Mouse (Mus musculus) hindbrain, embryonic 16.5 days (tissue): ENCODE results near the gene Mapk10. TPM values are rescaled to one million over a fixed set of nuclear protein-coding genes. Genes with fewer than 3 reads are reported as not detected.

Source experiments
- ATAC-seq: fragments of 200-750 bp; cut with Nextera tagmentation; 2 replicates; pipeline ENCODE4 v1.8.0; 2017; ENCODE audit warnings: moderate TSS enrichment, moderate library complexity
- H3K27ac ChIP-seq: fragments of 300-500 bp; sonication (generic); 2 replicates; pipeline ENCODE4 v1.5.1; 2014; ENCODE audit warnings: low read depth, mild to moderate bottlenecking, control low read depth, low read length, moderate library complexity
- H3K27me3 ChIP-seq: fragments of 300-500 bp; sonication (generic); replicated peaks from 2 replicates; pipeline ENCODE4 v1.6.1; 2014; ENCODE audit warnings: low read length; ENCODE audit not compliant: control insufficient read depth, insufficient read depth
- H3K36me3 ChIP-seq: fragments of 300-500 bp; sonication (generic); 2 replicates; pipeline ENCODE4 v1.6.1; 2014; ENCODE audit warnings: mild to moderate bottlenecking, low read length, moderate library complexity, mixed read lengths; ENCODE audit not compliant: control insufficient read depth, insufficient read depth
- H3K4me1 ChIP-seq: fragments of 300-500 bp; sonication (generic); 2 replicates; pipeline ENCODE4 v1.6.1; 2014; ENCODE audit warnings: low read depth, low read length; ENCODE audit not compliant: control insufficient read depth, insufficient read depth
- H3K4me2 ChIP-seq: fragments of 300-500 bp; sonication (generic); 2 replicates; pipeline ENCODE4 v1.6.1; 2014; ENCODE audit warnings: mild to moderate bottlenecking, low read length, control low read depth, moderate library complexity
- H3K4me3 ChIP-seq: fragments of 300-500 bp; sonication (generic); 2 replicates; pipeline ENCODE4 v1.5.1; 2014; ENCODE audit warnings: mild to moderate bottlenecking, low read length, control low read depth, moderate library complexity
- H3K9ac ChIP-seq: fragments of 300-500 bp; sonication (generic); 2 replicates; pipeline ENCODE4 v1.6.1; 2014; ENCODE audit warnings: low read depth, mild to moderate bottlenecking, control low read depth, low read length, moderate library complexity
- H3K9me3 ChIP-seq: fragments of 300-500 bp; sonication (generic); 2 replicates; pipeline ENCODE4 v1.6.1; 2014; ENCODE audit warnings: mild to moderate bottlenecking, low read length, moderate library complexity; ENCODE audit not compliant: control insufficient read depth
- WGBS: fragments of 180-500 bp; shearing (Covaris S2); extraction: QIAGEN DNeasy Blood & Tissue Kit; methylation state at CpG from one replicate; pipeline ENCODE4 v1.1.7; 2014; 5-methylcytosine and 5-hydroxymethylcytosine counted together
- polyA plus RNA-seq: library from polyadenylated mRNA; unstranded; fragments of >200 nt; fragmentation: Nextera tagmentation; extraction: Ambion mirVana; gene quantifications from 2 replicates; pipeline ENCODE4 v1.2.1, GENCODE M21; 2015

The Mapk10 gene
- polyA plus RNA-seq, 1 experiment from 2014 or later = 92.4 TPM

DNA sequence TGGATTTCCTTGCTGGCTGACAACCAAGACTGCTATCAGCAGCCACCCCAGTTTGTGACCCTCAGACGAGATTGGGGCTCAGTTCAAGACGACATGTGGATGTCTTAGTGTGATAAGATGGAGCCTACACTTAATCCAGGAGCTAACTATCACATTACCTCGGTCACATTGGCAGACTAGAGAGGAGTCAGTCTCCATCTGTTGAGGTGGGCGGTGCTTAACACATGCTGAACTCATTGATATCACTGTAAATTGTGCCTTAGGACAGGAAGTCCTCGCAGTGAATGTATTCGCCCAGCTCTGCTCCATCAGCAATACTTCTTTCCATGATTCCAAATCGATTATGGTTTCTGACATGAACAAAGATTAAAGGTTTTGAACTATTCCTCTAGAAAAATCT is 193.5 kb downstream of the Mapk10 start:
- no peaks in the 10 kb centered on the region for H3K27me3 ChIP-seq
- no peak overlapping the region for H3K4me2 ChIP-seq
- ATAC-seq = no peak
- no peak overlapping the region for H3K9ac ChIP-seq
- whole genome bisulfite sequencing = 76% methylated on average over 7 of the region's 7 CpGs
- no peaks in the 10 kb centered on the region for H3K36me3 ChIP-seq
- H3K4me3 ChIP-seq = no peak overlapping the region
- H3K27ac ChIP-seq = no peak overlapping the region
- peaks cover 10% of the 10 kb centered on the region for H3K4me1 ChIP-seq
- no peaks in the 10 kb centered on the region for H3K9me3 ChIP-seq

DNA sequence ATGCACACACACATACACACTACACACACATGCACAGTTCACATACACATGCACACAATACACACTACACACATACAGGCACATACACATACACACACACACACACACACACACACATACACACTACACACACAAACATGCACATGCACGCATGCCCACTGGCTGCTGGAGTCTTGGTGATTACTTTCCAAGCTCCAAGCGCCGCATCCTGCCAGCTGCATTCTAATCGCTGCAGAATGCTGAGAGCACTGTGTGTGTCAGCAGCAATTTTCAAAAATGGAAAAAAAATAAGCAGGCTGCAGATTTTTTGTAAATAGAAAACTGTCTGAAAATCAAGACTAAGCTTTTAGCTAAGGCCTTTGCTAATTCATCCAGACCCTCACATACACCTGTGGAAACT is 196.8 kb downstream of the Mapk10 start:
- no peaks in the 10 kb centered on the region for H3K36me3 ChIP-seq
- no peak overlapping the region for H3K9ac ChIP-seq
- peak overlapping the region; percentile 29; the same call in 1 of the 2 replicates for H3K27ac ChIP-seq
- 62% methylated on average over 4 of the region's 4 CpGs for WGBS
- H3K4me2 ChIP-seq = no peak overlapping the region
- ATAC-seq = 0 out of 2 replicates have a peak, but pooled peaks have one; percentile 24
- no peaks in the 10 kb centered on the region for H3K27me3 ChIP-seq
- no peak overlapping the region for H3K4me3 ChIP-seq
- H3K9me3 ChIP-seq = no peaks in the 10 kb centered on the region
- H3K4me1 ChIP-seq = no peaks in the 10 kb centered on the region; the same call in 1 of the 2 replicates

DNA sequence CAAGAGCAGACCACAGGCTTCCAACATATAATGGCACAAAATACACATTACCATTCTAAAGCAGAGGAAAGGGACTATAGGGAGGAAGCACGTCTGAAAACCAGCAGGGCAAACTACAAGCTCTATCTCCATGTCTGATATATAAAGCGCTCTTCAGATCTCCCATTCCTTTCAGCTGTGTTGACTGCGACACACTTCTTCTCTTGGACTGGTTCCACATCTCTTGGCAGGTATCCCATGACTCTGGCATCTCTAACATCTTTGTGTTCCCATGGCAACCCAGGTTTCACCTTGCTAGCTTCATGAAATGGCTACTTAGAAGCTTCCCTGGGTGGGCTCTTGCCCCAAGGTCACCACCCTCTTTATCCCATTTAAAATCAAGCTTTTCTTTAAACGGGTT is 202.2 kb downstream of the Mapk10 start:
- 49% methylated on average over 4 of the region's 4 CpGs for WGBS
- no peaks in the 10 kb centered on the region for H3K36me3 ChIP-seq
- no peak overlapping the region for H3K4me2 ChIP-seq
- H3K27ac ChIP-seq = no peak overlapping the region
- no peak overlapping the region for H3K4me3 ChIP-seq
- no peak overlapping the region for H3K9ac ChIP-seq
- H3K9me3 ChIP-seq = no peaks in the 10 kb centered on the region
- H3K27me3 ChIP-seq = no peaks in the 10 kb centered on the region
- peak; percentile 27; the same call in 1 of the 2 replicates for ATAC-seq
- peaks cover 4% of the 10 kb centered on the region; the same call in 1 of the 2 replicates for H3K4me1 ChIP-seq

DNA sequence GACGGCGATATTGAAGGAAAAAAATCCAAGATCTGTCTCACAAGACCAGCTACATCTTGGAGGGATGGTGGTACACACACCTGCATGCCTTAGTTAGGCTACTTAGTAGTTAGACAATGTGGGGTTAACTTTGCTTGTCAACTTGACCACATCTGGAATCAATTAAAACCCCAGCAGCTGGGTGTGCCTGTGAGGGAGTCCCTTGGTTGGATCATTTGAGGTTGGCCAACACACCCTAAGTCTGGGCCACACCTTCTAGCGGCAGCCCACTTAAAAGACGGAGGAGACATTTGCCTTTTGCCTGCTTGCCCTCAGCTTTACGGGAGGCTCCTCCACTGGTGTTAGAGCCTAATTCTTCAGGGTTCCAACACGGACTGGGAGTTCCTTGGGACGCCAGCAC is 209.0 kb downstream of the Mapk10 start:
- Histone ChIP-seq H3K9ac (no peak overlapping the region), H3K27me3 (no peaks in the 10 kb centered on the region), H3K4me3 (no peak overlapping the region), H3K36me3 (no peaks in the 10 kb centered on the region), H3K4me1 (no peaks in the 10 kb centered on the region), H3K4me2 (no peak overlapping the region), H3K9me3 (no peaks in the 10 kb centered on the region), H3K27ac (no peak overlapping the region)
- ATAC-seq = no peak
- WGBS = 65% methylated on average over 7 of the region's 7 CpGs

DNA sequence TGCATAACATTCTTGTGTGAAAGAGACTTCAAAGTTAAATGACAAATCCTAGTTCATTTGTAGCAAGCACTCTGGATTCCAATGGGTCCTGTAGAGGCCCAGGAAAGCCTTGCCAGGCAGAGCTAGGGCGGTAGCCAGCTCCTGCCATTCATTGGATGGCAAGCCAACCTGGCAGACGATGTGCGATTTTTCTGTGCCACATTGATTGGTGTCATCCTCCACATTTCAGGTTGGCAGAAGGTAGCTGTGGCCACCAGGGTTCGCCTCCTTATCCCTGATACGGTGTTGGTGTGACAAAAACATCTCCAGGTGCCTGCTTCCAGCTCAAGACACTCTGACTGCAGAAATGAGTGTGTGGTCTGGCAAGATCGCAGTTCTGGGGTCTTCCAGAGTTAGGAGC is 210.6 kb downstream of the Mapk10 start:
- Histone ChIP-seq H3K36me3 (no peaks in the 10 kb centered on the region), H3K9ac (no peak overlapping the region), H3K9me3 (no peaks in the 10 kb centered on the region), H3K4me1 (no peaks in the 10 kb centered on the region), H3K4me2 (no peak overlapping the region), H3K27me3 (no peaks in the 10 kb centered on the region), H3K27ac (no peak overlapping the region), H3K4me3 (no peak overlapping the region)
- 85% methylated on average over 6 of the region's 6 CpGs for WGBS
- ATAC-seq = no peak

DNA sequence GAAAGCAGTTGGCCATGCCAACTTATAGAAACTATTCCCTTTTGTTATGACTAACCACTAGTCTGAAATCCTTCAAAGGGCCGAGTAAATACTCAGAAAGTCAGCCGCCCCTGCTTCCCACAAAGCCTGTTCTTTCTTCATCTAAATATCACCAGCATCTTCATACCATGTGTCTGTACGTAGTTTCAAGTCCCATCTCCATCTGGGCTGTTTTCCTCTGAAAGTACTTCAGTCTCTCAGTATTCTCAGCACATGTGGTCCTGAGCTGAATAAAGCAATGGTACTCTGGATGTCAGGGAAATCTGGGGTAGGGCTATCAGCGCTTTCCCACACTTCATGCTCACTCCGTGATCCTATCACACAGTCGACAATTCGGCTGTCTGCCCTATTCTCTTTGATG is 212.6 kb downstream of the Mapk10 start:
- no peak for ATAC-seq
- H3K27ac ChIP-seq = no peak overlapping the region

DNA sequence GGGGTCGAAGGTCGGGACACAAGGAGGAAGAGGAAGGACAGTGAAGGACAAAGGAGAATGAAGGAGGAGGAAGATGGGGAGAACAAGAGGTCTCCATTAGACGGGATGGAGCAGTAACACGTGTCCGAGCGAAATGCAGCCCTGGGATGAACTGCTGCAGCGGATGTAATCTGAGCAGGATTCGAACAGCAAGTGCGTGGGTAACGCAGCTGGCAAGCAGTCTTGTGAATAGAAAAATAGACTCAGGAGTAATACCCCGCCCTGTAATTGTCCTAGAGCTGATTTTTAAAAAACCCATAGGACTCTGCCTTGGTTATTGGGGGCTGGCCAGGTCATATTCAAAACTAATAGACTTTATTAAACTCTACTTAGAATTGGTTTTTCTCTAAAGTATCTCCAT is 213.2 kb downstream of the Mapk10 start:
- H3K4me3 ChIP-seq = no peak overlapping the region
- no peak overlapping the region for H3K4me2 ChIP-seq
- WGBS = 83% methylated on average over 11 of the region's 11 CpGs
- H3K9me3 ChIP-seq = no peaks in the 10 kb centered on the region
- H3K27ac ChIP-seq = no peak overlapping the region
- no peak for ATAC-seq
- H3K36me3 ChIP-seq = no peaks in the 10 kb centered on the region
- no peak overlapping the region for H3K9ac ChIP-seq
- no peaks in the 10 kb centered on the region for H3K4me1 ChIP-seq
- H3K27me3 ChIP-seq = no peaks in the 10 kb centered on the region

More for the DNA sequence above, 212.6 kb downstream of the Mapk10 start:
- no peaks in the 10 kb centered on the region for H3K36me3 ChIP-seq
- H3K4me3 ChIP-seq = no peak overlapping the region
- H3K27me3 ChIP-seq = no peaks in the 10 kb centered on the region
- no peaks in the 10 kb centered on the region for H3K4me1 ChIP-seq
- H3K9me3 ChIP-seq = no peaks in the 10 kb centered on the region
- WGBS = 81% methylated on average over 7 of the region's 7 CpGs
- no peak overlapping the region for H3K4me2 ChIP-seq
- H3K9ac ChIP-seq = no peak overlapping the region

DNA sequence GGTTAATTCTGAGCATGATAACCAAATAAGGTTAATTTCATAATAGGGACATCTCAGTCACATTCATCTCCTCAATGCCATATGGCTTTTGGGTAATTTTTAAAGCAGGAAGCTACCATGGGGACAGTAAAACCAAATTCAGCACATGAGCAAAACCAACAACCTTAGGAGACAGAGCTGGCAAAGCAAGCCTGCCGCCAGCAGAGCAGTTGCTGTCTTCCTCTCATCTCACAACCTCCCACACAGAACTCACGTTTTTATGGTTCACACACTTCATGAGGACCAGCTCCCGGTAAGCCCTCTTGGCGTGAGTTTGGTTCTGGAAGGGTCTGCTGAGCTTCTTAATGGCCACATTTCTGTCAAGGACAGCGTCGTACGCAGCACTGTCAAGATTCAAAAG is 214.8 kb downstream of the Mapk10 start:
- Histone ChIP-seq H3K9me3 (no peaks in the 10 kb centered on the region), H3K27ac (no peak overlapping the region)
- 91% methylated on average over 7 of the region's 7 CpGs for WGBS

DNA sequence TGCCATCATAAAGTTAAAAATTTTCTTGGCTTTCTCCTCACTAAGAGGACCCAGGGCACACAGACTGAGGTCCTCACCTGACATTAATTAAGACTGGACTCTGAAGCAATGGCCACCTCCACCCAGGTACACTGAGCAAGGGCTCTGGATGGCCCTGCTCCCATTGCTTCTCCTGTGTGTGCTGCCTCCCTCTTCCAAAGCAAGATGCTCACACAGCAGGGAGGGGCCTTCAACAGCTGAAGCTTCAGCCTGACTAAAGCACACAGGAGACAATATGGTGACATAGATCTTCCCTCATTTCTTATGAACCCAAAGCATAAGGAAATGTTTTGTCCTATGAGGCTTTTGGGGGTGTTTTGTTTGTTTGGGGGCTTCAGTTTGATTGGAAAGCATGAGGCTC is 215.2 kb downstream of the Mapk10 start:
- H3K4me3 ChIP-seq = no peak overlapping the region
- H3K36me3 ChIP-seq = no peaks in the 10 kb centered on the region
- no peak overlapping the region for H3K4me2 ChIP-seq
- H3K4me1 ChIP-seq = no peaks in the 10 kb centered on the region
- no peak overlapping the region for H3K9ac ChIP-seq
- no peak for ATAC-seq
- H3K27ac ChIP-seq = no peak overlapping the region
- no peaks in the 10 kb centered on the region for H3K27me3 ChIP-seq
- no peaks in the 10 kb centered on the region for H3K9me3 ChIP-seq

More for the DNA sequence above, 214.8 kb downstream of the Mapk10 start:
- Histone ChIP-seq H3K36me3 (no peaks in the 10 kb centered on the region), H3K4me1 (no peaks in the 10 kb centered on the region), H3K4me2 (no peak overlapping the region), H3K27me3 (no peaks in the 10 kb centered on the region), H3K9ac (no peak overlapping the region), H3K4me3 (no peak overlapping the region)
- ATAC-seq = no peak

DNA sequence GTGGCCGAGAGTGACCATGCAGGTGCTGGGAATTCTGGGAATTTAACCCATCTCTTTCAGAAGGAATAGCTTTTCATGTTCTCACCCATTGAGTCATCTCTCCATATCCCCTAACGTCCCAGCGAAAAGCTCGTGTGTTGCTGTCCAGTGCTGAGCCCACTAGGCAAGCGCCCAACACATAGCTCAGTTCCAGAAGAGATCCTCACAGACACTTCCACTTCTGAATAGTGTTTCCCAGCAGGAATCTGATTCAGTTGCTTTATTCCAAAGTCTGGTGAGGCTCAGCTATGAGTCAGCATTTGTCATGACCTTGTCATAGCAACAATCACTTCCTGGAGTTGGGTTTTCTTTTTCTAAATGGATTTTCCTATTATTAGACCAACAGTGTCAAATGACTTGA is 217.2 kb downstream of the Mapk10 start:
- H3K9ac ChIP-seq = no peak overlapping the region
- no peaks in the 10 kb centered on the region for H3K4me1 ChIP-seq
- no peak overlapping the region for H3K27ac ChIP-seq
- H3K27me3 ChIP-seq = no peaks in the 10 kb centered on the region
- H3K4me3 ChIP-seq = no peak overlapping the region
- H3K4me2 ChIP-seq = no peak overlapping the region
- no peaks in the 10 kb centered on the region for H3K9me3 ChIP-seq
- peaks cover 2% of the 10 kb centered on the region; the same call in 1 of the 2 replicates for H3K36me3 ChIP-seq
- WGBS = 70% methylated on average over 5 of the region's 5 CpGs
- ATAC-seq = 0 out of 2 replicates have a peak, but pooled peaks have one; percentile 56
